Mouse (Mus musculus) MEL (cell line): ENCODE data around the gene Zfp775. TPM values are rescaled to one million over a fixed set of nuclear protein-coding genes. Genes with fewer than 3 reads are reported as not detected.

Experiments
- DNase-seq: peaks from one replicate; pipeline ENCODE4 v3.0.0; 2011; ENCODE audit warnings: low read depth, low spot score
- H3K27ac ChIP-seq: 2 replicates; pipeline ENCODE4 v1.5.1; 2012; ENCODE audit warnings: low read depth, mild to moderate bottlenecking, control low read depth, low read length, moderate library complexity; ENCODE audit not compliant: control insufficient read depth
- H3K27me3 ChIP-seq, 2 experiments: fragments of 150-350 bp in 1 of 2; sonication (generic) in 1 of 2; 2 replicates each; pipeline ENCODE4 v1.6.1; 2012; ENCODE audit warnings: low read length in 2 of 2, mild to moderate bottlenecking in 2 of 2, improper control_type of control experiment in 1 of 2, moderate library complexity in 1 of 2; ENCODE audit not compliant: insufficient read depth in 2 of 2, control insufficient read depth in 1 of 2
- H3K36me3 ChIP-seq, 2 experiments: 2 replicates each; pipeline ENCODE4 v1.6.1; 2012 to 2014; ENCODE audit warnings: low read length in 2 of 2, improper control_type of control experiment in 1 of 2, inconsistent platforms in 1 of 2, mild to moderate bottlenecking in 1 of 2; ENCODE audit not compliant: insufficient read depth in 2 of 2, control insufficient read depth in 1 of 2
- H3K4me1 ChIP-seq, 2 experiments: fragments of 150-350 bp in 1 of 2; sonication (generic) in 1 of 2; 2 replicates each; pipeline ENCODE4 v1.6.1; 2012; ENCODE audit warnings: low read length in 2 of 2, improper control_type of control experiment in 1 of 2, mild to moderate bottlenecking in 1 of 2; ENCODE audit not compliant: insufficient read depth in 2 of 2, control insufficient read depth in 1 of 2
- H3K4me3 ChIP-seq, 2 experiments: fragments of 150-350 bp in 1 of 2; sonication (generic) in 1 of 2; 2 replicates each; pipeline ENCODE4 v1.5.1; 2012; ENCODE audit warnings: low read depth in 2 of 2, low read length in 2 of 2, mild to moderate bottlenecking in 2 of 2, moderate library complexity in 2 of 2, control low read depth in 1 of 2, improper control_type of control experiment in 1 of 2; ENCODE audit not compliant: control insufficient read depth in 1 of 2, insufficient read depth in 1 of 2
- H3K79me2 ChIP-seq: 2 replicates; pipeline ENCODE4 v1.6.1; 2012; ENCODE audit warnings: mild to moderate bottlenecking, low read length, moderate library complexity; ENCODE audit not compliant: control insufficient read depth, poor library complexity, insufficient read depth
- H3K9ac ChIP-seq: 2 replicates; pipeline ENCODE4 v1.6.1; 2012; ENCODE audit warnings: low read depth, mild to moderate bottlenecking, control low read depth, low read length, moderate library complexity; ENCODE audit not compliant: control insufficient read depth, poor library complexity, severe bottlenecking
- H3K9me3 ChIP-seq: fragments of 150-350 bp; sonication (generic); replicated peaks from 2 replicates; pipeline ENCODE4 v1.6.1; 2012; ENCODE audit warnings: mild to moderate bottlenecking, low read length, improper control_type of control experiment, moderate library complexity; ENCODE audit not compliant: insufficient read depth
- CHD1 ChIP-seq: IDR thresholded peaks from 2 replicates; pipeline ENCODE4 v1.6.1; 2012; ENCODE audit warnings: low read depth, mild to moderate bottlenecking, inconsistent platforms, low read length, improper control_type of control experiment
- CHD2 ChIP-seq: IDR thresholded peaks from 2 replicates; pipeline ENCODE4 v1.6.1; 2011; ENCODE audit warnings: low read length, improper control_type of control experiment
- CTCF ChIP-seq, 3 experiments: IDR thresholded peaks in 2 of 3; conservative IDR thresholded peaks in 1 of 3; 2 replicates each; pipeline ENCODE4 v1.5.1; 2011 to 2012; ENCODE audit warnings: low read length in 3 of 3, low read depth in 2 of 3, mild to moderate bottlenecking in 2 of 3, improper control_type of control experiment in 1 of 3, inconsistent platforms in 1 of 3, mixed read lengths in 1 of 3, moderate library complexity in 1 of 3; ENCODE audit not compliant: control insufficient read depth in 1 of 3, insufficient read depth in 1 of 3, poor library complexity in 1 of 3, severe bottlenecking in 1 of 3
- ELF1 ChIP-seq: IDR thresholded peaks from 2 replicates; pipeline ENCODE4 v1.6.1; 2014; ENCODE audit warnings: low read depth, mild to moderate bottlenecking, inconsistent platforms, low read length, improper control_type of control experiment, moderate library complexity
- EP300 ChIP-seq, 2 experiments: IDR thresholded peaks; 2 replicates each; pipeline ENCODE4 v1.6.1; 2011; ENCODE audit warnings: improper control_type of control experiment in 2 of 2, low read length in 2 of 2, low read depth in 1 of 2, mild to moderate bottlenecking in 1 of 2
- ETS1 ChIP-seq: IDR thresholded peaks from 2 replicates; pipeline ENCODE4 v1.6.1; 2012; ENCODE audit warnings: low read depth, mild to moderate bottlenecking, inconsistent platforms, low read length, improper control_type of control experiment, moderate library complexity
- GATA1 ChIP-seq: IDR thresholded peaks from 2 replicates; pipeline ENCODE4 v1.6.1; 2011; ENCODE audit warnings: low read depth, low read length, improper control_type of control experiment
- JUND ChIP-seq: IDR thresholded peaks from 2 replicates; pipeline ENCODE4 v1.6.1; 2011; ENCODE audit warnings: low read depth, mild to moderate bottlenecking, improper control_type of control experiment, low read length
- MAFK ChIP-seq: IDR thresholded peaks from 2 replicates; pipeline ENCODE4 v1.6.1; 2011; ENCODE audit warnings: low read depth, mild to moderate bottlenecking, low read length, improper control_type of control experiment, borderline replicate concordance
- MXI1 ChIP-seq: IDR thresholded peaks from 2 replicates; pipeline ENCODE4 v1.6.1; 2011; ENCODE audit warnings: mild to moderate bottlenecking, low read depth, low read length, improper control_type of control experiment
- MYB ChIP-seq: IDR thresholded peaks from 2 replicates; pipeline ENCODE4 v1.6.1; 2011; ENCODE audit warnings: mild to moderate bottlenecking, low read depth, low read length, improper control_type of control experiment
- MYC ChIP-seq: IDR thresholded peaks from 2 replicates; pipeline ENCODE4 v1.6.1; 2011; ENCODE audit warnings: low read depth, mild to moderate bottlenecking, low read length, improper control_type of control experiment, moderate library complexity
- POLR2AphosphoS2 ChIP-seq: IDR thresholded peaks from 2 replicates; pipeline ENCODE4 v1.6.1; 2011; ENCODE audit warnings: low read length, improper control_type of control experiment
- RAD21 ChIP-seq: IDR thresholded peaks from 2 replicates; pipeline ENCODE4 v1.6.1; 2011; ENCODE audit warnings: mild to moderate bottlenecking, low read depth, low read length, improper control_type of control experiment
- SIN3A ChIP-seq: IDR thresholded peaks from 2 replicates; pipeline ENCODE4 v1.6.1; 2012; ENCODE audit warnings: low read length, improper control_type of control experiment, inconsistent platforms
- TBP ChIP-seq: IDR thresholded peaks from 2 replicates; pipeline ENCODE4 v1.8.0; 2011; ENCODE audit warnings: low read depth, low read length, improper control_type of control experiment
- TCF12 ChIP-seq: IDR thresholded peaks from 2 replicates; pipeline ENCODE4 v1.6.1; 2014; ENCODE audit warnings: low read depth, mild to moderate bottlenecking, inconsistent platforms, low read length, improper control_type of control experiment, moderate library complexity
- UBTF ChIP-seq: IDR thresholded peaks from 2 replicates; pipeline ENCODE4 v1.6.1; 2012; ENCODE audit warnings: low read depth, mild to moderate bottlenecking, inconsistent platforms, low read length, improper control_type of control experiment, moderate library complexity, borderline replicate concordance; ENCODE audit not compliant: insufficient read depth
- USF1 ChIP-seq: IDR thresholded peaks from 2 replicates; pipeline ENCODE4 v1.6.1; 2014; ENCODE audit warnings: low read depth, mild to moderate bottlenecking, inconsistent platforms, low read length, improper control_type of control experiment, moderate library complexity
- USF2 ChIP-seq, 2 experiments: IDR thresholded peaks; 2 replicates each; pipeline ENCODE4 v1.6.1; 2011 to 2012; ENCODE audit warnings: improper control_type of control experiment in 2 of 2, low read length in 2 of 2, borderline replicate concordance in 1 of 2, inconsistent platforms in 1 of 2, low read depth in 1 of 2, mild to moderate bottlenecking in 1 of 2; ENCODE audit not compliant: insufficient read depth in 1 of 2
- ZC3H11A ChIP-seq: IDR thresholded peaks from 2 replicates; pipeline ENCODE4 v1.6.1; 2012; ENCODE audit warnings: low read depth, mild to moderate bottlenecking, inconsistent platforms, low read length, improper control_type of control experiment
- ZNF384 ChIP-seq: IDR thresholded peaks from 2 replicates; pipeline ENCODE4 v1.6.1; 2012; ENCODE audit warnings: low read depth, mild to moderate bottlenecking, inconsistent platforms, low read length, improper control_type of control experiment
- polyA plus RNA-seq, 2 experiments: library from polyadenylated mRNA; stranded (reverse) in 1 of 2; unstranded in 1 of 2; fragments of >175 nt in 1 of 2; fragments of >200 nt in 1 of 2; gene quantifications; 2 replicates each; pipeline versions ENCODE4 v1.2.1 to v1.2.4; 2012; ENCODE audit warnings: low replicate concordance in 2 of 2, low read depth in 1 of 2; ENCODE audit not compliant: insufficient read length in 2 of 2, insufficient read depth in 1 of 2, missing spikeins in 1 of 2
- total RNA-seq: library from RNA; depleted of rRNA; stranded (reverse); fragments of 300-350 nt; gene quantifications from 2 replicates; pipeline ENCODE4 v1.2.3, GENCODE M21; 2012

The Zfp775 gene
- total and polyA plus RNA-seq, 3 experiments = not detected

GRCm38 (mm10) chr6:48626464-48626863 lies 24.6 kb downstream of the Zfp775 start, which contains the start of gene AI854703:
TSS of gene AI854703 (plus strand) at chr6:48626764.
- TF ChIP-seq GATA1 (no peak), TBP (no peak), MYB (no peak), RAD21 (no peak), MXI1 (no peak)
- Histone ChIP-seq H3K4me3 (no peak within 1 kb of the TSS), H3K27ac (no peak within 1 kb of the TSS), H3K79me2 (no peaks in the 10 kb centered on the region), H3K4me1 (no peaks in the 10 kb centered on the region), H3K27me3 (no peaks in the 10 kb centered on the region), H3K9me3 (no peaks in the 10 kb centered on the region), H3K9ac (no peak within 1 kb of the TSS), H3K36me3 (no peaks in the 10 kb centered on the region)
- DNase-seq = no peak

DNA sequence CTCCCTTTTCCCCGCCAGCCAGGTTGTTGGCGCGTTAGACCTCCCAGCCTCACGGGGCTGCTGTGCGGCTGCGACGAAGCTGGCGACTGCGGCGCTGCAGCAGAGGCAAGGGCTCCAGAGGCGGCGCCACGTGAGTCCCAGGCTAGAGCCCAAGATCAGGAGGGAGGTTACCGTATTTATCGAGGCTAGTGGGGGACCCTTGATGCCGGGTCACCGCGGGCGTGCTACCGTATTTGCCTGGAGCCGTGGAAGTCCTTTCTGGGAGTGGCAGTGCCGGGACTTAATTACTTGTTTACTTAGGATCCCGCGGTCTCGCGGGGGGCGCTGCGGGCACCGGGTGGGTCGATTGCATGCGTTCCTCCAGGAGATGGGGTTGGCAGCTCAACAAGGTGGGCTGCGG lies 25.1 kb downstream of the Zfp775 start:
- Histone ChIP-seq H3K79me2 (no peaks in the 10 kb centered on the region), H3K9me3 (no peaks in the 10 kb centered on the region), H3K27me3 (no peaks in the 10 kb centered on the region), H3K36me3 (no peaks in the 10 kb centered on the region), H3K27ac (no peak overlapping the region), H3K4me1 (no peaks in the 10 kb centered on the region), H3K9ac (no peak overlapping the region), H3K4me3 (no peak overlapping the region)
- TF ChIP-seq POLR2AphosphoS2 = no peak
- DNase-seq = no peak

- Histone ChIP-seq H3K27ac (no peak overlapping the region), H3K4me1 (no peaks in the 10 kb centered on the region), H3K27me3 (no peaks in the 10 kb centered on the region), H3K9ac (no peak overlapping the region), H3K9me3 (no peaks in the 10 kb centered on the region), H3K36me3 (no peaks in the 10 kb centered on the region), H3K4me3 (no peak overlapping the region), H3K79me2 (no peaks in the 10 kb centered on the region)
- no peak for DNase-seq
- no peak for TF ChIP-seq CHD1
Observed at GRCm38 (mm10) chr6:48627511-48627924, 25.7 kb downstream of the Zfp775 start.

DNA sequence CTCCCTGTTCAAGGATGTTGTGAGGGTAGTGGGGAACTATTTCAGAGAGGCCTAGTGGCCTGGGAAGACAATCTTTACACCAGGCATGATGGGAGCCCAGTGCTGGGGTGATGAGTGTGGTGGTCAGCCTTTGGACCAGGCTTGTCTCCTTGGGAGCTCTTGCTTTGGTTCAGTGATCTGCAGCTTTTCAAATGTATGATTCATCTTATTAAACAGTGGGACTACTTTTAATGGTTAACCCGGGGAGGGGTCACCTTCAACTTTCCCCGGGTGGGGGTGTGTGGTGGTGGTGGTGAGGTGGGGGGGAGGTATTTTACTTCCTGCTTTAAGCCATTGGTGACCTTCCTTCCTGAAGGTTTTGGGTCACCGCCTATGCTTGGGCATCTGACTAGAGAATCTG lies 26.5 kb downstream of the Zfp775 start:
- H3K9me3 ChIP-seq = no peaks in the 10 kb centered on the region
- H3K79me2 ChIP-seq = no peaks in the 10 kb centered on the region
- H3K9ac ChIP-seq = no peak overlapping the region
- no peak overlapping the region for H3K27ac ChIP-seq
- no peak overlapping the region for H3K4me3 ChIP-seq
- no peaks in the 10 kb centered on the region for H3K27me3 ChIP-seq
- DNase-seq = no peak
- H3K36me3 ChIP-seq = no peaks in the 10 kb centered on the region
- no peaks in the 10 kb centered on the region for H3K4me1 ChIP-seq
- no peak for TF ChIP-seq MAFK
- no peak for TF ChIP-seq EP300 (IDR thresholded peaks at IDR 0.05; ENCODE audit: low read depth in 1 of 2, low read length in 2 of 2)
- no peak for TF ChIP-seq USF1
- no peak for TF ChIP-seq UBTF
- no peak for TF ChIP-seq TCF12
- TF ChIP-seq GATA1 = no peak
- no peak for TF ChIP-seq ZNF384
- TF ChIP-seq JUND = no peak
- no peak for TF ChIP-seq ELF1
- no peak for TF ChIP-seq CHD2
- no peak for TF ChIP-seq CTCF (IDR thresholded peaks at IDR 0.05 in 2 of 3, conservative IDR thresholded peaks at IDR 0.05 in 1 of 3; ENCODE audit: control insufficient read depth in 1 of 3, insufficient read depth in 1 of 3, low read depth in 2 of 3, low read length in 3 of 3, poor library complexity in 1 of 3, severe bottlenecking in 1 of 3)
- no peak for TF ChIP-seq ETS1
- TF ChIP-seq USF2 (IDR thresholded peaks at IDR 0.05; ENCODE audit: borderline replicate concordance in 1 of 2, insufficient read depth in 1 of 2, low read depth in 1 of 2, low read length in 2 of 2) = no peak
- TF ChIP-seq SIN3A = no peak
- no peak for TF ChIP-seq MYB
- TF ChIP-seq MYC = no peak
- TF ChIP-seq ZC3H11A = no peak
